Mouse (Mus musculus) intestine, embryonic 16.5 days (tissue): ENCODE results near the gene Pcdh8. TPM values are rescaled to one million over a fixed set of nuclear protein-coding genes. Genes with fewer than 3 reads are reported as not detected.

Experiments used
- ATAC-seq: fragments of 200-750 bp; cut with Nextera tagmentation; 2 replicates; pipeline ENCODE4 v1.8.0; 2017; ENCODE audit warnings: moderate TSS enrichment, moderate library complexity
- H3K27ac ChIP-seq: fragments of 300-500 bp; sonication (generic); 2 replicates; pipeline ENCODE4 v1.5.1; 2014; ENCODE audit warnings: mild to moderate bottlenecking, low read length
- H3K27me3 ChIP-seq: fragments of 300-500 bp; sonication (generic); replicated peaks from 2 replicates; pipeline ENCODE4 v1.6.1; 2014; ENCODE audit warnings: low read length, control low read depth, mixed read lengths; ENCODE audit not compliant: control insufficient read depth, insufficient read depth
- H3K36me3 ChIP-seq: fragments of 300-500 bp; sonication (generic); 2 replicates; pipeline ENCODE4 v1.6.1; 2014; ENCODE audit warnings: low read length, control low read depth; ENCODE audit not compliant: control insufficient read depth, insufficient read depth
- H3K4me1 ChIP-seq: fragments of 300-500 bp; sonication (generic); 2 replicates; pipeline ENCODE4 v1.6.1; 2014; ENCODE audit warnings: low read length, control low read depth, mixed read lengths; ENCODE audit not compliant: control insufficient read depth, insufficient read depth
- H3K4me2 ChIP-seq: fragments of 300-500 bp; sonication (generic); 2 replicates; pipeline ENCODE4 v1.6.1; 2014; ENCODE audit warnings: low read depth, low read length, control low read depth
- H3K4me3 ChIP-seq: fragments of 300-500 bp; sonication (generic); 2 replicates; pipeline ENCODE4 v1.5.1; 2014; ENCODE audit warnings: mild to moderate bottlenecking, low read length
- H3K9ac ChIP-seq: fragments of 300-500 bp; sonication (generic); 2 replicates; pipeline ENCODE4 v1.6.1; 2014; ENCODE audit warnings: low read depth, low read length
- H3K9me3 ChIP-seq: fragments of 300-500 bp; sonication (generic); 2 replicates; pipeline ENCODE4 v1.6.1; 2016; ENCODE audit warnings: low read length, control low read depth; ENCODE audit not compliant: control insufficient read depth
- WGBS: fragments of 180-500 bp; shearing (Covaris S2); extraction: QIAGEN DNeasy Blood & Tissue Kit; methylation state at CpG from one replicate; pipeline ENCODE4 v1.1.7; 2014; 5-methylcytosine and 5-hydroxymethylcytosine counted together
- polyA plus RNA-seq: library from polyadenylated mRNA; unstranded; fragments of >200 nt; fragmentation: Nextera tagmentation; extraction: Ambion mirVana; gene quantifications from 2 replicates; pipeline ENCODE4 v1.2.1, GENCODE M21; 2015

Gene Pcdh8
- polyA plus RNA-seq, 1 experiment from 2014 or later: 0.39 TPM

- Histone ChIP-seq H3K4me1 (peaks cover 16% of the 10 kb centered on the region), H3K9ac (no peak overlapping the region), H3K36me3 (no peaks in the 10 kb centered on the region), H3K27me3 (peaks cover 36% of the 10 kb centered on the region), H3K9me3 (no peaks in the 10 kb centered on the region), H3K27ac (no peak overlapping the region), H3K4me3 (no peak overlapping the region), H3K4me2 (no peak overlapping the region)
- WGBS: 79% methylated on average over 6 of the region's 6 CpGs
- ATAC-seq: no peak
These were observed 5.8 kb downstream of the Pcdh8 start for GRCm38 (mm10) chr14:79765196-79765765.

- Histone ChIP-seq H3K4me1 (no peaks in the 10 kb centered on the region), H3K9ac (no peak overlapping the region), H3K36me3 (no peaks in the 10 kb centered on the region), H3K27ac (no peak overlapping the region), H3K27me3 (no peaks in the 10 kb centered on the region), H3K4me3 (no peak overlapping the region), H3K9me3 (no peaks in the 10 kb centered on the region), H3K4me2 (no peak overlapping the region)
- 60% methylated on average over 13 of the region's 13 CpGs for WGBS
- ATAC-seq: no peak
These were observed 16.4 kb downstream of the Pcdh8 start for GRCm38 (mm10) chr14:79754601-79755222.

GRCm38 (mm10) chr14:79754157-79754556 is 17.0 kb downstream of the Pcdh8 start:
- no peaks in the 10 kb centered on the region for H3K4me1 ChIP-seq
- H3K9me3 ChIP-seq: no peaks in the 10 kb centered on the region
- H3K27me3 ChIP-seq: no peaks in the 10 kb centered on the region
- no peak overlapping the region for H3K4me2 ChIP-seq
- ATAC-seq: no peak
- no peak overlapping the region for H3K27ac ChIP-seq
- 45% methylated on average over 3 of the region's 3 CpGs for WGBS
- H3K9ac ChIP-seq: no peak overlapping the region
- no peak overlapping the region for H3K4me3 ChIP-seq
- no peaks in the 10 kb centered on the region for H3K36me3 ChIP-seq

GRCm38 (mm10) chr14:79753733-79754132 is 17.4 kb downstream of the Pcdh8 start:
- Histone ChIP-seq H3K36me3 (no peaks in the 10 kb centered on the region), H3K9me3 (no peaks in the 10 kb centered on the region), H3K27me3 (no peaks in the 10 kb centered on the region), H3K4me1 (no peaks in the 10 kb centered on the region), H3K27ac (no peak overlapping the region), H3K4me2 (no peak overlapping the region), H3K4me3 (no peak overlapping the region), H3K9ac (no peak overlapping the region)
- WGBS: 82% methylated on average over 7 of the region's 7 CpGs
- no peak for ATAC-seq

GRCm38 (mm10) chr14:79740515-79740914 is 30.6 kb downstream of the Pcdh8 start:
- ATAC-seq: no peak
- Histone ChIP-seq H3K9ac (no peak overlapping the region), H3K4me2 (no peak overlapping the region), H3K4me3 (no peak overlapping the region), H3K4me1 (no peaks in the 10 kb centered on the region), H3K36me3 (no peaks in the 10 kb centered on the region), H3K9me3 (no peaks in the 10 kb centered on the region), H3K27ac (no peak overlapping the region), H3K27me3 (no peaks in the 10 kb centered on the region)
- WGBS: 78% methylated on average over 3 of the region's 3 CpGs

GRCm38 (mm10) chr14:79738441-79738840 is 32.7 kb downstream of the Pcdh8 start:
- no peak overlapping the region for H3K4me3 ChIP-seq
- H3K9ac ChIP-seq: no peak overlapping the region
- H3K27ac ChIP-seq: no peak overlapping the region
- no peaks in the 10 kb centered on the region for H3K36me3 ChIP-seq
- H3K27me3 ChIP-seq: no peaks in the 10 kb centered on the region
- no peaks in the 10 kb centered on the region for H3K4me1 ChIP-seq
- no peak overlapping the region for H3K4me2 ChIP-seq
- H3K9me3 ChIP-seq: no peaks in the 10 kb centered on the region
- no peak for ATAC-seq
- 49% methylated on average over 9 of the region's 9 CpGs for WGBS

GRCm38 (mm10) chr14:79737642-79738379 is 33.3 kb downstream of the Pcdh8 start:
- Histone ChIP-seq H3K36me3 (no peaks in the 10 kb centered on the region), H3K4me2 (no peak overlapping the region), H3K27ac (no peak overlapping the region), H3K4me3 (no peak overlapping the region), H3K27me3 (no peaks in the 10 kb centered on the region), H3K9ac (no peak overlapping the region), H3K9me3 (no peaks in the 10 kb centered on the region), H3K4me1 (no peaks in the 10 kb centered on the region)
- WGBS: 55% methylated on average over 9 of the region's 9 CpGs
- ATAC-seq: no peak

GRCm38 (mm10) chr14:79736781-79737180 is 34.3 kb downstream of the Pcdh8 start:
- no peaks in the 10 kb centered on the region for H3K36me3 ChIP-seq
- H3K4me3 ChIP-seq: no peak overlapping the region
- no peaks in the 10 kb centered on the region for H3K27me3 ChIP-seq
- H3K9me3 ChIP-seq: no peaks in the 10 kb centered on the region
- H3K9ac ChIP-seq: no peak overlapping the region
- ATAC-seq: no peak
- 64% methylated on average over 6 of the region's 6 CpGs for WGBS
- no peak overlapping the region for H3K27ac ChIP-seq
- H3K4me2 ChIP-seq: no peak overlapping the region
- no peaks in the 10 kb centered on the region for H3K4me1 ChIP-seq

- no peak overlapping the region for H3K9ac ChIP-seq
- WGBS: 67% methylated on average over 6 of the region's 6 CpGs
- no peaks in the 10 kb centered on the region for H3K27me3 ChIP-seq
- H3K4me2 ChIP-seq: no peak overlapping the region
- no peak for ATAC-seq
- H3K4me1 ChIP-seq: no peaks in the 10 kb centered on the region
- H3K4me3 ChIP-seq: no peak overlapping the region
- no peaks in the 10 kb centered on the region for H3K36me3 ChIP-seq
- no peaks in the 10 kb centered on the region for H3K9me3 ChIP-seq
- H3K27ac ChIP-seq: no peak overlapping the region
These were observed 37.6 kb downstream of the Pcdh8 start for GRCm38 (mm10) chr14:79733501-79733900.
